Mouse (Mus musculus): Measurements from ENCODE around the gene Eprs.

DNA sequence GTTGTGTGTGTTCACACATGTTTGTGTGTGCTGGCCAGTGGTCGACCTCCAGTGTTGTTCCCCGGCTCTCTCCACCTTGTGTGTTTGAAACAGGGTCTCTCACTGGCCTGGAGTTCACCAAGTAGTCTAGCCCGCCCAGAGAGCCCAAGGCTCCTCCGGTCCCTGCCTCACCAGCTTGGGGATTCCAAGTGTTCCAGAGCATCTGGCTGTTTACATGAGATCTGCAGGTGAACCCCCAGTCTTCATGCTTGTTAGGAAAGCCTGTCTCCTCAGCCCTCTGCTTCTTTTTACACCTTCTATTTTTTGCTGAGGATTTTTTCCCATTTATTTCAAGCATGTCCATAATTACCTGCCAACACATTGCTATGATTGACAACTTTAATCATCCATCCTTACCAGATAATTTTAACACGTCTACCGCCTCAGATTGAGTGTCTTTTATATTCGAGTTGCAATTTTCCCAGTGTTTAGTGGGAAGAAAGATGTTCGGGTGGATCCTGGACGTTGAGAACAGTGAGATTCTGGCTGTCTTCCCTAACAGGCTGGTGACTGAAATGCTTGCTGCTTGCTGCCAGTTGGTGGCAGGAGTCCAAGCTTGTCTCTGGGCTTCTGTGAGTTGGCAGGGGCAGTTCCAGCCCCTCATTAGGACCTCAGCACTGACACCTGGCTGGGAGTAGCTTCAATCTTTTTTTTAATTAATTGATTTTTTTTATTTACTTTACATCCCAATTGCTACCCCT is 76.2 kb downstream of the Eprs start:
- TF ChIP-seq POLR2A (IDR thresholded peaks at IDR 0.05; ENCODE audit: control insufficient read depth, low read depth, low read length) (no peak), CTCF (IDR thresholded peaks at IDR 0.05; ENCODE audit: control insufficient read depth, insufficient read depth, insufficient replicate concordance, low read depth, low read length) (no peak)

All from testis, adult 2 months (tissue).